Mouse (Mus musculus) cortical plate, adult 2 months (tissue): Measurements from ENCODE around the gene Slc22a5. TPM values are rescaled to one million over a fixed set of nuclear protein-coding genes. Genes with fewer than 3 reads are reported as not detected.
"Not testable (repeated sequence)": the region's sequence is repeated elsewhere in the genome, so short reads cannot be mapped to it uniquely, and the experiment has no call there.

Source experiments
- H3K27ac ChIP-seq: fragments of 200-500 bp; 2 replicates; pipeline ENCODE4 v1.5.1; 2012; ENCODE audit warnings: low read length, control low read depth, inconsistent platforms; ENCODE audit not compliant: insufficient read depth
- H3K4me1 ChIP-seq: fragments of 200-500 bp; 2 replicates; pipeline ENCODE4 v1.6.1; 2011; ENCODE audit warnings: low read length; ENCODE audit not compliant: control insufficient read depth, insufficient read depth
- H3K4me3 ChIP-seq: fragments of 200-500 bp; 2 replicates; pipeline ENCODE4 v1.5.1; 2011; ENCODE audit warnings: mild to moderate bottlenecking, low read length, control low read depth; ENCODE audit not compliant: insufficient read depth
- CTCF ChIP-seq: fragments of 200-500 bp; IDR thresholded peaks from 2 replicates; pipeline ENCODE4 v1.5.1; 2011; ENCODE audit warnings: mild to moderate bottlenecking, control low read depth, low read length; ENCODE audit not compliant: insufficient read depth; ENCODE audit errors: extremely low read depth
- POLR2A ChIP-seq: fragments of 200-500 bp; IDR thresholded peaks from 2 replicates; pipeline ENCODE4 v1.6.1; 2011; ENCODE audit warnings: mild to moderate bottlenecking, low read length, control low read depth; ENCODE audit not compliant: insufficient read depth; ENCODE audit errors: extremely low read depth
- polyA plus RNA-seq: library from polyadenylated mRNA; depleted of rRNA; stranded (reverse); fragments of >200 nt; gene quantifications from 2 replicates; pipeline ENCODE4 v1.2.3, GENCODE M21; 2012

Gene Slc22a5
- polyA plus RNA-seq, 1 experiment = 15.0 TPM

DNA sequence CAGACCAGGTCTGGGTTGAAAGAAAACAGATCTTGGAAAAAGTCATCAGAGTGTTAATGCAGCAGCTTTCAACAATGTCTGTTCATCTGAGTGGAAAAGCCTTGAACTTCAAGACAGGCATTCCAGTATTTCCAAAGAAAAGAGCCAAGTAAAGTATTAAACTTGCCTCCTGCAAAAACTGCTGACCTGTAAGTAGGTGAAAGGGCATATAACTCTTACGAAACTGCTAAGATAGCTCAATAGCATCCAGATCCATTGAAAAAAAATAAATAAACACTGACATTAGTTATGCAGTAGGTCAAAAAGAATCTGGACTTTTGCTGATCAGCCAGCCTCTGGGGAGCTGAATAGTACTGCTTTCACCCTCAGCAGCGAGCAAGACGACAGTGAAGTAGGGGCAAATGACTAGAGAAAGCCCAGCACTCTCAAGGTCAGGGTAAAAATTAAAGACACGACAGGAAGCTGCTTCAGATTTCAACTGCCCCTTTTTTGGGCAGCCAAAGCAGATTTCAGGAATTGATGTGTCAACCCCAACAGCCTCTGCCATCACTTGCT lies 2.3 kb downstream of the Slc22a5 start:
- Histone ChIP-seq H3K4me3 (no peak overlapping the region), H3K27ac (no peak overlapping the region), H3K4me1 (peaks cover 3% of the 10 kb centered on the region)
- TF ChIP-seq POLR2A (no peak), CTCF (no peak)

- H3K4me1 ChIP-seq = peaks cover 3% of the 10 kb centered on the region
- H3K4me3 ChIP-seq = no peak overlapping the region
- no peak overlapping the region for H3K27ac ChIP-seq
- TF ChIP-seq POLR2A = no peak
- TF ChIP-seq CTCF = no peak
These were observed 3.2 kb downstream of the Slc22a5 start for GRCm38 (mm10) chr11:53888242-53888641.

DNA sequence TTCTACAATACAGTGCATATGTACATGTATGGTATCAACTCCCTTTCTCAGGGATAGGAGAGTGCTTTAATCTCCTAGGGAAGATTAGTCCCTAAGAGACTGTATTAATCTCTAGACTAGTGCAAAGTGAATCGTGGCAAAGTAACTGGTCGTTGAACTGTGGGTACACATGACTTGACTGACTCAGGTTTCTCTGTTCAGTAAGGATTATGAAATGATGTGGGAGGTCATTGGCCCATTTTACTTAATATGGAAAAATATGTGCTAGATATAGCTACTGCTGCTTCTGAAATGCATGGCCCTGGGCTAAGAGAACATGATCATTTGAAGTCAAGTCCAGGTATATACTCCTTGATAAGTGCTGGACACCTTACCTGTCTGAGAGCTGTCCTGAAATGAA lies 8.2 kb downstream of the Slc22a5 start:
- no peaks in the 10 kb centered on the region for H3K4me1 ChIP-seq
- no peak overlapping the region for H3K4me3 ChIP-seq
- no peak overlapping the region for H3K27ac ChIP-seq
- TF ChIP-seq POLR2A (no peak), CTCF (no peak)

- not testable (repeated sequence) for H3K4me3 ChIP-seq, H3K4me1 ChIP-seq, H3K27ac ChIP-seq
These were observed 13.4 kb downstream of the Slc22a5 start for GRCm38 (mm10) chr11:53878096-53878495.

- TF ChIP-seq POLR2A (no peak), CTCF (no peak)
- Histone ChIP-seq H3K27ac (no peak overlapping the region), H3K4me1 (no peaks in the 10 kb centered on the region), H3K4me3 (no peak overlapping the region)
These were observed 15.0 kb downstream of the Slc22a5 start for GRCm38 (mm10) chr11:53876488-53876887.

DNA sequence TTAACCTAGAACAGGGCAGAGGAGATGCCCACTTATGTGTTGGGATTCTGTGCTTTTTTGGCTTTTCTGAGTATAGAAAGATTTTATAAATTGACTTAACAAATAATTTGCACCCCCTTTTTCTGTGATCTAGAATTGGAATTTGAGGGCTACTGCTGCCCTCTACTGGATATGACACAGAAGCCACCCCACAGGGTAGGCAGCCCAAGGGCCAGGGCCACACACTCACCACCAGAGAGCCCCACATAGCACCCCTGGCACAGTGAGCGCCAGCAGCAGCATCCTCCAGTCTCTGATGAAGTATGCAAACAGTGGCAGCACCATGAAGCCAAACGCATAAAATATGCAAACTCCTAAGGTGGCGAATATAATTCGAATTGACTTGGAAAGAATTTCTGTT lies 16.8 kb downstream of the Slc22a5 start:
- TF ChIP-seq CTCF (peak; percentile 28; the same call in 1 of the 2 replicates), POLR2A (no peak)
- Histone ChIP-seq H3K27ac (no peak overlapping the region), H3K4me3 (no peak overlapping the region), H3K4me1 (no peaks in the 10 kb centered on the region)

GRCm38 (mm10) chr11:53873909-53874704 lies 17.4 kb downstream of the Slc22a5 start:
- H3K4me3 ChIP-seq, H3K4me1 ChIP-seq, H3K27ac ChIP-seq: not testable (repeated sequence)

DNA sequence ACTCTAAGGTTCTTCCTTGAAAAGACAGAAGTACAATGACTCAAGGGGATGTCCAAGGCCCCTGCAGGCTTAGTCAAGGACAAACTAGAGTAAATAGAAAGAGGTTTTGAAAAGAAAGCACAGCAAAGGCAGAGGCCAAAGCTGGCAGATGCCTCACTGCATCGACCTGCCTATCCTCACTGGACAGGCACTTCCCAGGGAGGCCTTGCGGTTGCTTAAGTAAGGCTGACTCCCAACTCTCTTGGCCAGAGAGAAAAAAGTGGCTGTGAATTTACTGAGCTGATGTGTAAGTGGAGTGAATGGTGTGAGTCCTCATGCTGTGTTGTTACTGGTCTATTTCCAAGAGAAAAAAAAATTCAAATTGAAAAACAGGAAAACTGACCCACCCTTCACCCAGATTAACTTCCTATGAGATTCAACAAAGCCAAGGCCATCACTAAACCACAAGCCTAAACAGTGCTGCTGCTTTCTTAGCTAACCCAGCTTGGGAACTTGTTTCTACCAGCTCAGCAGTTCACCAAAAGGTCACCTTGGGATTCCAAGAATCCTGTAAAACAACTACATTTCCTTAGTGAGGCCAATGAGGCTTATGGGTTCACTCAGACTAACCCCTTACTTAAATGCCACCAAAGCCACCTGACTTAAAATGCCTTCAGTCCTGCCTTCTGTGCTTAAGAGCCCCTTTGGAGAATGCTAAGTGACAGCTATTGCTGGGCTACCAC lies 19.5 kb downstream of the Slc22a5 start:
- TF ChIP-seq CTCF (no peak), POLR2A (no peak)
- no peaks in the 10 kb centered on the region for H3K4me1 ChIP-seq
- no peak overlapping the region for H3K4me3 ChIP-seq
- no peak overlapping the region for H3K27ac ChIP-seq

DNA sequence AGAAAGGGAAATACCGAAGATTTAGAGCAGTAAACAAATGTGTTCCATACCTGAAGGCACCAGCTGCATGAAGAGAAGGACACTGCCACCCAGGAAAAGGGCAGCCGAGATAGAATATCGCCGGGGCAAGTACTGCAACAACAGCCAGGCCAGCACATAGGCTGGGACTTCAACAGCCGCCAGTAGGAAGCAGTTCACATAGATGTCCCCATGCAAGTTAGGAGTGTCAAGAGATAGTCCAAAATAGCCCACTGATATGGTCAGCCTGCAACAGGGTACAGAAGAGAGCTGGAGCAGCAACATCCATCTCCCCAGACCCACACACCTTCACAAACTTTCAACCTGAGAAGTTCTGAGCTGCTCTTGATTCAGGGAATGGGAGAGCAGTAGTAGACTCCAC lies 22.3 kb downstream of the Slc22a5 start:
- no peak overlapping the region for H3K27ac ChIP-seq
- no peak overlapping the region for H3K4me3 ChIP-seq
- TF ChIP-seq POLR2A (no peak), CTCF (no peak)
- H3K4me1 ChIP-seq = no peaks in the 10 kb centered on the region

DNA sequence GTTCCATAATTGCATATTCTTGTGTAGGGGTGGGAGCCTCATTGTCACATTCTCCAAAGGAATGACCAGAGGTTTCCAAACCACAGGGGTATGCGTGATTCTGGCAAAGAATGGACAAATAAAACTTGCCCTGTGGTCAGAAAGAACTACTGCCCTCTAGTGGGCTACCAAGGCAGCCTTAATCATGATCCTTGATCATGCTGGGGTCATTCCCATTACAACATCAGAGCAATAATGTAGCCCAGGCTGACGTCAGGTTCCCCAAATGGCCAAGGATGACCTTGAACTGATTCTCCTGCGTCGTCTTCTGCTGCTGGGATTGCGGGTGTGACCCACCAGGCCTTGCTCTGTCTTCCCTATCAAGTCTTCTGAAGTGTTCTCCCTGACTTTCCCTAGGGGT lies 23.1 kb downstream of the Slc22a5 start:
- H3K27ac ChIP-seq, H3K4me1 ChIP-seq, H3K4me3 ChIP-seq: not testable (repeated sequence)

GRCm38 (mm10) chr11:53864724-53865310 lies 26.6 kb downstream of the Slc22a5 start:
- H3K27ac ChIP-seq, H3K4me1 ChIP-seq, H3K4me3 ChIP-seq: not testable (repeated sequence)

DNA sequence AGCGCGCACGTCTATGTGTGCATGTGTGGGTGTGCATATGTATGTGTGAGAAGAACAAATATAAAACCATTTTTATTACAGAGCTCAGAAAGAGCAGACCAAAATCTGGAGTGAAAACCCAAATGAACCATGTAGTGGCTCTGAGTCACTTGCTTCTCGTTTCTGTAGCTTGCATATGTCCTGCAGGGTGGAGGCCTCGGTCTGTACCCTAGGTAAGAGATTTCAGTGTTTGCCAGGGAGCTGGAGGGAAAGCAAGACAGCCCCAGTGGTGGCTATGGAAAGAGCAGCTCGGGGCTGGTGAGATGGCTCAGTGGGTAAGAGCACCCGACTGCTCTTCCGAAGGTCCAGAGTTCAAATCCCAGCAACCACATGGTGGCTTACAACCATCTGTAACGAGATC lies 30.5 kb downstream of the Slc22a5 start:
- not testable (repeated sequence) for H3K27ac ChIP-seq, H3K4me1 ChIP-seq, H3K4me3 ChIP-seq

DNA sequence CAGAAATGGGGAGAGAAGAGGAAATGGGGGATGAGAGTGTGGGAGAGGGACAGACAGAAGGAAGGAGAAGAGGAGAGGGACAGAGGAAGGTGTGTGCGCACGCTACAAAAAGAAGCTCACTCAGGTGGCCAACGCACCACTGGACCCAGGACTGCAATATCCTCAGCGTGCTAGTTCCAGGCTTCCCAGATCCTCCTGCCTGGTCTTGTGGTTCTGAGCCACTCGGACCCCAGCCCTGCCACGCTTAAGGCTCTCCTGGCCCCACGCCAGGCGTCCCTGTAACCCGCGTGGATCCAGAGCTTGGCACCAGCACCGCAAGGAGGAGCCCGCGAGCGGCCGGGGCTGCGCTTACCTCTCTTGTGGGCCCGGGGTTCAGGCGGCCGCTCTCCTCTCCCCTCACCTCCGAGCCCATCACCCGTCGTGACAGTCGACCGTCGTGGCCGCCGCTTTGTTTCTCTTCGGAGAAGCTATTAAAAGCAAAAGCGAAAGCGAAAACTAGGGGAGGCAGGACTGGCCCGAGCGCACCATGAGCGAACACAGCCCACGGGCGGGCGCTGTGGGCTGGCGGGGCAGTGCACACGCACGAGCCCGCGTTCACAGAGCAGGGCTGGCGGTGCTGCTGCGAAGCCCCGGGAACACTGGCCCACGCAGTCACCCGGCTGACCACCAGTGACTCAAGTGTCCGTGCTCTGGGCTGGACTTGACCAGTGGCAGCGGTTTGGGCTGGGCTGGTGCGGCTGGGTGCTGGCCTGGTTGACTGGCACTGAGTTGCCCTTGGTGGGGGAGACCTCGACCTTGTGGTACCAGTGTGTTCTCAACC lies 32.5 kb downstream of the Slc22a5 start, which contains the start of gene Gm12216:
Gene Gm12216, minus strand, starts transcription at position 496 of the 820 bp plus-strand sequence.
- H3K4me3 ChIP-seq = peak within 1 kb of the TSS; percentile 54
- H3K4me1 ChIP-seq = not testable (repeated sequence)
- peak within 1 kb of the TSS; percentile 82 for H3K27ac ChIP-seq
